Mouse (Mus musculus): ENCODE data around the gene Etfbkmt.
"Not testable (repeated sequence)": the region's sequence is repeated elsewhere in the genome, so short reads cannot be mapped to it uniquely, and the experiment has no call there.

Gene Etfbkmt

DNA sequence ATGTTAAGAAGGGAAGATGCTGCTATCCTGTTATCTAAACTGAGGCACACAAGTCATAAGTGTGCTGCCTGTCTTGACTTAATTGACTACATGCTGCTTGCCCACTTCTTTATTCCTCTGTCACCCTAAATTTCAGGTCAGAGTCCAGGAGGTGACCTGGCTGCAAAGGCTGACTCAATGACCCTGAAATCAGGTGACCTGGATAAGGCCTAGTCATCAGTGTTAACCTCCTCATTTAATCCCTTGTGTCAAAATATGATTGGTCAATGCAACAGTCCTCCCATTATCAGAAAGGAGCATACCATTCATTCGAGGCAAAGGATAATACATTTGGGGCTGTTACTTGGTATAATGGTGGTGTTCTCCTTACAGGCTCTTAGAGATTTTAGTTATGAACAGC is at the start of gene Etfbkmt:
Etfbkmt (plus strand) TSS at position 379 of the 400 bp plus-strand sequence.
- no peak for DNase-seq

DNA sequence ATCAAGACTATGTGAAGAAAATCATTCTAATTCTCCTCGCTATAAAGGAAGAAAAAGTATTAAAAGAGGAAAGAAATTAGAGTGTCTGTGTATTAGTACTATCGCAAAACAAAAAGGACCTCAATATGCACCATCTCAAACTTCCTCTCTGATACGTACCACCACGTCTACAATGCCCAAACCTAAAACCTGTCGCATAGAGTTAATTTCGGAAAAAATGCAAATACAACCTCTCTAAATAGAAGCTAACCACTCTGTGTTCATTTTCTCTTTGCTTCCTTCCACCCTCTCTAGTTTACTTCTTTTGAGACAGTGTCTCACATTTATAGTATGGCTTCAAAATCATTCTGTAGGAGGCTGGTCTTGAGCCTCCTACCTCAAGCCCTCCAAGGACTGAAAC is 47.2 kb upstream of the Etfbkmt start:
- no peak for DNase-seq

DNA sequence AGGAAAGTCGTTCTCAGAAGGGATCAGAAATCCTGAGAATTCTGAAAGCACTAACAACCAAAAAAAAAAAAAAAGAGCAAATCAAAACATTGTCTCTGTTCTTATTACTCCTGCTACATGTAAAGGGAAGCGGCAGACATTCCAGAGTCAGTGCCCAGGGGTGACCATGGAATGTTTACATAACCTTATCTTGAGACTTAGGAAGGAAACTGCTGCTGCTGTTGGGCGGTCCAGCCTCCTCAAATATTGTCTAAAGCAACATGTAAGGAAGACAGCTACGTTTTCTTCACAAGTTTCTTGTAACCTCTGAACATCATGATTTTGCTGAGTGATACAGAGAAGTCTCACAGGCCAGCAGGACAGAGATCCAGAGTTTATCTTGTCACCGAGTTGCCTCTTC is 46.2 kb upstream of the Etfbkmt start:
- DNase-seq = peak; percentile 45

DNA sequence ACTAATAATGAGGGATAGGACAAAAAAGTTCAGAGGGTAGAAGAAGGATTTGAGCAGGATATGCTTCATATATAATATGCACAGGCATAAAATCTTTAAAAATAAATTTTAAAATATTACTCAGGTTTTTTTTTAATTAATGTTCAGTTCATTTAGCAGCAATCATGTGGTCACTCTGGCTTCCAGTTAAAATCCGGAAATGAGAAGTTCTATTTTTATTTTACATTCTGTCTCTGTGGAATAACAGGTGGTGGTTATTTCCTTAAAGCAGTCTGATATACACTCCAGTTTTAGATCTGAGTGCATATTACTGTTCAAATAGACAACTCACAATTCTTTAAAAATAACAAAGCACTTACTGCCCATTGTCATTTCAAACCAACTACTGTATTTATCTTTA is 45.1 kb upstream of the Etfbkmt start:
- DNase-seq = no peak

DNA sequence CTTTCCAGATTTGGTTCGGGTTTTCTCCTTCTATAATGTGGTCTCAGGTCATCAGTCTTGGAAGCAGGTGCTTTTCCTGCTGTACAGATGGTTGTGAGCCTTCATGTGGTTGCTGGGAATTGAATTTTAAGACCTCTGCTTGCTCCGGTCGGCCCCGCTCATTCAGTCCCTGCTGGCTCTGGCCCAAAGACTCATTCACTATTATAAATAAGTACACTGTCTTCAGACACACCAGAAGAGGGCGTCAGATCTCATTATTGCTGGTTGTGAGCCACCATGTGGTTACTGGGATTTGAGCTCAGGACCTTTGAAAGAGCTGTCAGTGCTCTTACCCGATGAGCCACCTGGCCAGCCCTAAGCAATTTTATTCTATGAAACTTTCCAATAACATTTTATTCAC is 44.3 kb upstream of the Etfbkmt start:
- DNase-seq = no peak

DNA sequence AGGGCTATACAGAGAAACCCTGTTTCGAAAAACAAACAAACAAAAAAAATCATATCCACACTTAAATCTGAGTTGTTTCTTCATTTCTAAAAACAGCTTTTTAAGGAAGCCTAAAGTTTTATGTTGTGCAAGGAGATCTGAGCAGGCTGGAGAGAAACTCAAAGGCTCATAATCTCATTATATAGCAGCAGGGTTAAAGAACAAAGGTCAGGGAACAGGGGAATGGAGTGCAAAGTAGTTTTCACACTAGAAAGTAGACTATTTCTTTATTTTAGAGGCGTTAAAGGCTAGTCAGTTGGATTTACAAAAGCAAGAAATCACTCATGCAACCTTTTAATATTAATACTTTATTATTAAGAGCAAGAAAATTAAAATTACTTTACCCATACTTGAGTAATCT is 43.4 kb upstream of the Etfbkmt start:
- DNase-seq = no peak

DNA sequence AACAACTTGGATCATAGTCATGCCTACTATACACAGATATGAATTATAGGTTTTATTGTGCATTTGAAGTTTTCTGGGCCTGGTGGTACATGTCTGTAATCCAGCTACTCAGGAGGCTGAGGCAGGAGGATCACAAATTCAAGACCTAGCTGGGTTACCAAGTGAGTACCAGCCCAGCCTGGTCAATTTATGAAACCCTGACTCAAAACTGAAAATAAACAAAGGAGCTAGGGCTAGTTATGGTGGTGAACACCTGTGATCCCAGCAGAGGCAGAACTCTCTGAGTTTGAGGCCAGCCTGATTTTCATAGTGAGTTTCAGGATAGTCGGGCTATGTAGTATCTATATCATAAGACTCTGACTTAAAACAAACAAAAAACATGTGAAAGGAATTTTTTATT is 42.4 kb upstream of the Etfbkmt start:
- no peak for DNase-seq

DNA sequence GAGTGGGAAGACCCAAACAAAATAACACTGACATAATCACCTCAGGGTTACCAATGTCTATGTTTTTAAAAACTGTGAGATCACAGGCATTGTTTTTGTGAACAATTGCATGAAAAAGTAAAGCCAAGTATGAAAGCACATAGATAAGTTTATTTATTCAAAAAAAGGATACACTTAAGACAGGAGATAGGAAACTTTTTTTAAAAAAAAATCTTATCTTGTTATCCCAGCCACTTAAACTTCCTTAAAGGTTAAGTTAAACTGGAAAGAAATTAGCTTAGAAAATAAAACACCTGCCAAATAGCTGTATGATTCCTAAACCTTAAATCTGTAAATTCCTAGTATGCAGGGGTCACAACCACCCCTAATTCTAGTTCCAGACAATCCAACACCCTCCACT is 40.7 kb upstream of the Etfbkmt start:
- DNase-seq = no peak

DNA sequence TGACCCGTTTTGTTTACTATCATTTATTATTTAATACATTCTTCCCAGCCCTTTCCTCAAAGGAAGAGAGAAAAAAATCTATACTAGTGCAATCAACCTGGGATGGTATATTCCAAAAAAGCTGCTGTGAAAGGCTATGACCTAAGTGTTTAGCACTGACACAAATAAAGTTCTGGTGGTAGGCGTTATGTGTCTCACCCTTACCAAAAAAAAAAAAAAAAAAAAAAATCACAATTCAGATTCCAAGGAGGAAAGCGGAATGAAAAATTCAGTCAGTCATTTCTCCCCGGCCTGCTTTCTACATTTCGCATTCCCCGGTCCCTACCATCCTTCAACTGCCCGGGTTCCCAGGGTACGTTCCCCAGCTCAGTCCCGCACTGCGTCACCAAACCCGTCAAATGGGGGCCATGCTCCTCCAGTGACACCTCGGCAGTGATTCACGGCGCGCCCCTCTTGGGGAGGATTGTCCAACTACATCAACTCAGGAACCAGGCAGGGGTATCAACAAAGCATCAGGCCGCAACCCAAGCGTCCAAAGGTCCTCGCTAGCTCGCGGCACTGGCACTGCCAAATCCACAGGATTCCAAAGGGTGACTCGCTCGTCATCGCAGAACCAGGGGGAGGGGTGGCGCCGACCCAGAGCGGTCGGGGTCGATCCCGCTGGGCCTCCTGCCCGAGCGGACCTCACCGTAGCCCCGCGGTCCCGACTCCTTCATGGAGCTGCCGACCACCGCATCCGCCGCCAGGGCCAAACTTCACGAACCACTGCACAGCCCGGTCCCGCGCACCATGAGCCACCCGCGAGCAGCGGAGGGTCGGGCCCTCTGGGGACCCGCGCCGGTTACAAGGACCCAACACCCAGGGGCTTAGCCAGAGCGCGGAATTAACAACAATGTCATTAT is 39.2 kb upstream of the Etfbkmt start:
- DNase-seq = peak; percentile 86

DNA sequence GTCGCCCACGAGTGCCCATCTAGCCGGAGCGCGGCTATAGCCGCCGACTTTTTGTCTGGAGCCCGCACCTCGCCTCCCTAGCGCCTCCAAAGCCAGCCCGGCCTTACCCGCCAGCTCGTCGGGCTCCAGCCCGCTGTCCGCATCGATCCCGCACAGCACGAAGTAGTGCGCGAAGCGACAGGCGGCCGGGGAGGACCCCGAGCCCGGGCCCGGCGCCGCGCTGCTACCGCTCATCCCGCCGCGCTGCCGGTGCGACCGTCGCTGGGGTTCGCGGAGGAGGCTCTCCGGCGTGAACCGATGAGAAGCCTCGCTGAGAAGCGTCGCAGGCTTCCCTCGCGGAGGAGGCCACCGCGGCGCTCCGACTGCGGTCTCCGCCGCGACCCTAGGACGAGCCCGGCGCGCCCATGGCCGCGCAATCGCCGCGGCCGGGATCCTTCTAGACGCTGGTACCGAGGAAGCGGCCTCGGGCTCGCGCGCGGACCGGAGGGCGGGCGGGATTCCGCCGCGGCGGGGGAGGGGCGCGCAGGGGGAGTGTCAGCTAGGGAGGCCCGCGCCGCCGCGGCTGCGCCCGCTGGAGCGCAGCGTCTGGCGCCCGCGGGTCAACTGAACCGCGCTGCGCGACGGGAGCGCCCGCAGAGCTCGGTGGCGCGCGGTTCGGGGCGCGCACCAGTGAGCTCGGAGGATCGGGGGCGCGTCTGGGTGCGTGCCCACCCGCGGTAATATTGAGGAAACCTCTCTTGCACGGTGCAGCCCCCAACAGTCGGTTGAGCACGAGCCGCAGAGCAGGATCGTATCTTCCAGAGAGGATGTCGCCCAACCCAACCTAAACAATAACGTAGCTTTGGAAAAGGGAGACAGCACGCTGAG is 38.3 kb upstream of the Etfbkmt start, which contains the start of gene Dennd5b:
Dennd5b (minus strand) TSS at position 605 of the 867 bp plus-strand sequence.
- DNase-seq = peak; percentile 81

DNA sequence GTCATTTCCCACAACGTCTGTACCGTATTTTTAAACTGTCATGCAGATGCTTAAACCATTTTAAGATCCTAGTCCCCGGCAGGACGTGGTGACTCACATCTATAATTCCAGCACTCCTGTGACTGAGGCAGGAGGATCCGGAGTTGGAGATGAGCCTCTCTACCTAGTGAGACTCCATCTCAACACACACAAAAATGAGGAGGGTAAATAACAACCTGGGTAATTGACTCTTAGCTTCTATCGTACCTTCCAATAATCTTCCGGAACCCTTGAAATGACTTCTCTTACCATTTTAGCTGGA is 37.8 kb upstream of the Etfbkmt start:
- DNase-seq = no peak

DNA sequence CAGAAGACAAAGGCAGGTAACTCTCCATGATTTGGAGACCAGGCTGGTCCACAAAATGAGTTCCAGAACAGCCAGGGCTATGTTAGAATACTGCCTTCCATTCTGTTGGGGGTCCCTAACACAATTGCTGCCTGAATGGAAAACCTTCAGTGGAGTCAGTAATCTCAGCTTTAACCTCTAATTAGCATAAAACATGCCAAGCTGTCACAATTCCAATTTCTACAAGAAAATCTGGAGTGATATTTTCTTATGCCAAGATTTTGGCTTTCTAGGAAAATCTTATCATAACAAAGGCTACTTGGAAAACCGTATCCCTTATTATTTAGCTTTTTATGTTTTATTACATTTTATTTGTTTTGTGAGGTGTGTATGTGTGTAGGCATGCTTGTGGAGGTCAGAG is 36.2 kb upstream of the Etfbkmt start:
- DNase-seq = no peak

DNA sequence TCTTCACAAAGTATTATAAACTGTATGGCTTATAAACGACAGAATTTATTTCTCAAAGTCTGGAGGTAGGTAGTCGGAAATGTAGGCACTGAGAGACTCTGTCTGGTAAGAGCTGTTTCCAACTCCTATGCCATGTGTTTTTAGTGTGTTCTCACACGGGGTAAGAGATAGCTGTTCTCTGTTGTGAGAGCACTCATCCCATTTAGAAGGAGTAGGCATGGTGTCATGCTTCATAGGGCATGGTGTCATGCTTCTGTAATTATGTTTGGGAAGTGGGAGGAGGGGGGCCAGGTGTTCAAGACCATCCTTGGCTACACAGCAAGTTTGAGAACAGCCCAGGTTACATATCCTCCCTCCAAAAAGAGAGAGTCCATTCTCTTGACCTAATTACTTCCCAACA is 32.0 kb upstream of the Etfbkmt start:
- DNase-seq = no peak

DNA sequence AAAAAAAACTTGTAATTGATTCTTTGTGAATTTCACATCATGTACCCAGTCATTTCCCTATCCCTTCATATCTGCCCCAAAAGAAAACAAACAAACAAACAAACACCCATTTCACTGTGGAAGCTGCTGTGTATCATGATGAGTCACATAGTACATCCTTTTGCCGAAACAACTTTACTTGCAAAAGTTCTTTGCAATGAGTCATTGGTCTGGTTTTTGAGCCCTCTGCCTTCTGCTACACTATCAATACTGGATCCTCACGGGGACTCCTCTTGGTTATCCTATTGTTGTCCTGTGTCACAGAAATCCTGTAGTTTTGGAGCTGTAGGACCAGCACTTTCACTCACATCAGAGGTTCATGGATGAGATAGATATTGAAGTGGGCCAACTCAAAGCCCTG is 30.7 kb upstream of the Etfbkmt start:
- DNase-seq = no peak

DNA sequence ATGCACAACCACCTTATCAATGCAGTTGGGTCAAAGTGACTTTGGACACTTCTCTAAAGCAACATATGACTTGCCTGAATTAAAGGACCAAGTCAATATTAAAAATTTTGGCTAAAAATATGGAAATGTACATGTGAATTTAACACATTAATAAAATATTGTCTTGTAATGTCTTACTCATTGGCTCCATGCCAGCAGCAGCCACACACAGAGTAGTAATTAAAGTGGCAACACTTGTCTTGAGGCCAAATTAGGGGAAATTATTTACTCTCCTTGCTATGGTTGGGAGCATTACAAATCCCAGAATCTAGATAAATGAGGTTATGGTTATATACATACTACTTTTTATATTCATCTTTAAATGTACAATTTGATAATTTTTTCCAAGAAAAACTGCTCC is 22.7 kb upstream of the Etfbkmt start:
- DNase-seq = no peak

DNA sequence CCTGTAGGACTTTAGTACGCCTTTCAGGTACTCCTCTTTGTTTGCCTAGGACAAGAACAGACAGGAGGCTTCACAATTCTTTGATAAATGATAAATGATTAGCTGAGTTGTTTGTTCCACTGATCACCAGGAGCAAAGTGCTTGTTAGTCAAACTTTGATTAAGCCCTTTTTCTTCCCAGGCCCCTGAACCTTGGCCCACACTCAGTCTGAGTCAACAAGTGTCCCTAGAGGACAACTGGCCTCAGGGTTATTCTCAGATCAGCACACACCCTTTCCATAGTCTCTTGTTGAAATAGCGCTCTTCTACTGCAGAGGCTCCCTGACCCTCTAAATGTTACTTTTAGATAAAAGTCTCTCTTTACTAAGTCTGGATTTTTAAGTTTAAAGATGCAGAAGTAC is 20.7 kb upstream of the Etfbkmt start:
- DNase-seq = peak; percentile 67

DNA sequence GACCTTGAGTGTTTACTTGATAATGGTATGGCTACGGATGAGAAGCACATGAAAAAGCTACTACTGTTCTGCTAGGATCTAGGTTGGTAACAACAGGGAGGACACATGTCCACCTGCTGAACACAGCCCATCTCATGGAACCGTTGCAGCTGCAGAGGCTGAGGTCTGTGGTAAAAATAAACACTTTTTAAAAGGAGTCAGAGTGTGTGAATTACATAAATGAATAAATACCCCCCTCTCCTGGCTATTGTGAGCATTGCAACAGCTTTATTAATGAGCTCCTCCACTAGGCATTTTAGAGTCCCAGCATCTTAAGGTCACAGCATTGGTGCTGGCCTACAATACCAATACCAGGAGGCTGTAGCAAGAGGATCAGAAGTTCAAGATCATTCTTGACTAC is 19.8 kb upstream of the Etfbkmt start:
- DNase-seq = peak; percentile 27

DNA sequence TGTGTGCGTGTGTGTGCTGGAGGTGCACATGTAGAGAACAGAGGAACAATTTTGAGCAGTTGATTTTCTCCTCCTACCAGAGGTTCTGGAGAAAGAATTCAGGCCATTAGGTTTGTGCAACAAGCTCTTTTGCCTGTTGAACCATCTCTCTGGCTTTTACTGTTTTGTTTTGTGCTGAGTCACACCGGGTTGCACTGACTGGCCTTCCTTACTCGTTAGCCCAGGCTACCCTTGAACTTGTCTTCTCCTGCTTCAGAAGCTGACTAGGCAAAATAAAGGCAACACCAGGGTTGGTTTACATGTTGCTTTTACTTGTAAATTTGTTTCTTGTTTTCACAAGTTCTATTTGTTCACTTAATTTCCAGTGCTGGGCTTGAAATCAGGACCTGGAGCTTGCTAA is 16.6 kb upstream of the Etfbkmt start:
- no peak for DNase-seq

DNA sequence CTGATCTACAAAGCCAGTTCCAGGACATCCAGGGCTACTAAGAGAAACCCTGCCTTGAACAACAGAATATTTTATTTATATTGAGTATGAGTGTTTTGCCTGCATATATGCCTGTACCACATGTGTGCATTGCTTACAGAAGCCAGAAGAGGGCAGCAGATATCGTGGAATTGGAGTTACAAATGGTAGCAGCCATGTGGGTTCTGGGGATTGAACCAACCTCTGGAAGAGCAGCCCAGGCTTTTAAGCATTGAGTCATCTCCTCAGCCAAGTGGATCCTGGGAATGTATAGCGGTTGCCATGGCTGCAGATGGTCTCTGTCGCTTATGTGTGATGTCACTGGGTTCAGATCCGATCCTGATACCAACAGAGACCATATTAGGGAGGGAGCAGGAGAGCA is 13.0 kb upstream of the Etfbkmt start:
- peak; percentile 35 for DNase-seq

DNA sequence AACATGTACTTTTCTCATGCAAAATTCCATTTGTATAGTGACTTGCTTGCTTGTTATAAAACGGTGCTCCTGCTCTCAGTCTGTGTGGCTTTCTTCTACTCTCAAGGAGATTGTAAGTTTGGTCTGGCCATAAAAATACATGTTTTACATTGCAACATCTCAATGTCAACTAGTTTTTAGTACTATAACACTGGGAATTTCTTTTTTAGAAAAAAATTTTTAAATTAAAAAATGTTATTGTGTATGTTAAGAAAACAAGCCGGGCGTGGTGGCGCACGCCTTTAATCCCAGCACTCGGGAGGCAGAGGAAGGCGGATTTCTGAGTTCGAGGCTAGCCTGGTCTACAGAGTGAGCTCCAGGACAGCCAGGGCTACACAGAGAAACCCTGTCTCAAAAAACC is 9.8 kb upstream of the Etfbkmt start, which contains the start of gene Gm10203:
Gm10203 (plus strand) TSS at position 301 of the 400 bp plus-strand sequence.
- DNase-seq = not testable (repeated sequence)

DNA sequence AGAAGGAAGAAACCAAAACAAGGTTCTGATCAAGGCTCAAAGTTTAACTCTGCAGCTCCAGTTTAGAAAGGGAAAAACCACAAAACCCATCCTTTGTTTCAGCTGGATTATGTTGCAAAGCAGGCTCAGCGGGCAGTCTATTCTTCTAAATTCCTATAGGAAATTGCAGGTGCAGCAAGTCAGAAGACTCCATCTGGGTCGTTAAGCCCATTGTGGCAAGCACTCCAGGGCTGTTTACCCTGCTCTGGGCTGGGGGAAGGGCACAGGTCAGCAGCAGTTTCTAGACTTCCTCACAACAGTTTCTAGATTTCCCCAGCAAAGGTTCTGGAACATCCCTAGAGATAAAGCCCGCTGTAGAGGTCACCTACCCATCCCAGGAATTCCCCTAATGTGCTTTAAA is 8.5 kb upstream of the Etfbkmt start:
- no peak for DNase-seq

DNA sequence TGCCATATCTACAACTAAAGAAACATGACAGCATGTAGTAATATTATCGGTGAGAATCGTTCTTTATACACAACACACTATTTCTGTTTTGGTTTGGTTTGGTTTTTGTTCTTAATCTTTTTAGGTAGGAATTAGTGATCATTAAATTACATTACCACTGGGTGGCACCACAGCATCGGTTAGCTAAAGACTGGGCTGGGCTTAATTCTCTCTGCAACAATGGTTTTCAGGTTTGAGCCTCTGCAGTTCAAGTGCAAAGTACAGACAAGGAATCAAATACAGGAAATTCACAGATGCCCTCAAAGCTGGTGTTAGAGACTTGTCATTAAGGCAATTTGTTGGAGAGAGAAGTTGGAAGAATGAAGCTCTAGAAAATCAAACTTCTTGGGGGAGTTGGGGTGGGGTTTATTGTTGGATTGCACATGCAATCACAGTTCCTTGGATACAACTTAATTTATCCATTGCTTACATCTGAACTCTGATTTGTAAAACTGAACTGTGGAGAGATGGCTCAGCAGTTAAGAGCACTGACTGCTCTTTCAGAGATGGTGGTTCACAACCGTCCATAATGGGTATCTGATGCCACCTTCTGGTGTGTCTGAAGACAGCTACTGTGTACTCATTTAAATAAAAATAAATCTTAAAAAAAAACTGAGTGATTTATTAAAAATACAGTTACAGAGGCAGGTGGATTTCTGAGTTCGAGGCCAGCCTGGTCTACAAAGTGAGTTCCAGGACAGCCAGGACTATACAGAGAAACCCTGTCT is 7.2 kb upstream of the Etfbkmt start:
- peak; percentile 24 for DNase-seq

Data from kidney, adult 11 months (tissue).